ENCODE assay signal across 24 mouse cellular contexts in genomic region chr6:122283429-122283828, GRCm38 (mm10). TPM values are rescaled to one million over a fixed set of nuclear protein-coding genes. Genes with fewer than 3 reads are reported as not detected.
"Had no signal": no experiment of that assay in that cellular context is flagged by ENCODE, and none has a peak within 500 bp of the region (broad histone marks: within the 10 kb centered on the region; RNA-seq: fewer than 3 reads in every experiment).

No protein-coding gene starts in this region.

- H3K36me3 ChIP-seq: liver, embryonic 15.5 days; lung, embryonic 15.5 days; midbrain, embryonic 13.5 days; midbrain, embryonic 15.5 days; neural tube, embryonic 12.5 days had no signal

- H3K9me3 ChIP-seq: liver, embryonic 15.5 days; lung, embryonic 15.5 days; megakaryocyte, embryonic 14.5 days; midbrain, embryonic 13.5 days; midbrain, embryonic 15.5 days; neural tube, embryonic 12.5 days had no signal

- DNase-seq: liver, postnatal 0 days; lung, adult 2 months; lung, postnatal 14 days; lung, postnatal 36 days; right cerebral cortex, adult 18-20 months; right cerebral cortex, postnatal 25 days; right cerebral cortex, postnatal 4 days; spleen, adult 18-20 months; thymus, adult 18-20 months; thymus, postnatal 14 days; thymus, postnatal 36 days had no signal

- H3K4me1 ChIP-seq: lung, embryonic 15.5 days; megakaryocyte, embryonic 14.5 days; midbrain, embryonic 13.5 days; midbrain, embryonic 15.5 days; neural tube, embryonic 12.5 days had no signal

- H3K27ac ChIP-seq: liver, embryonic 15.5 days; lung, embryonic 15.5 days; macrophage; midbrain, embryonic 13.5 days; midbrain, embryonic 15.5 days; neural tube, embryonic 12.5 days had no signal

- H3K9ac ChIP-seq: liver, embryonic 15.5 days; liver, postnatal 0 days; lung, embryonic 15.5 days; midbrain, embryonic 13.5 days; midbrain, embryonic 15.5 days; neural tube, embryonic 12.5 days had no signal

- H3K4me2 ChIP-seq: liver, embryonic 15.5 days; lung, embryonic 15.5 days; midbrain, embryonic 11.5 days; midbrain, embryonic 13.5 days; midbrain, embryonic 15.5 days; neural tube, embryonic 12.5 days had no signal

- H3K27me3 ChIP-seq: liver, embryonic 15.5 days; lung, embryonic 15.5 days; midbrain, embryonic 13.5 days; midbrain, embryonic 15.5 days; neural tube, embryonic 12.5 days had no signal

- H3K4me3 ChIP-seq: liver, embryonic 15.5 days; lung, embryonic 15.5 days; megakaryocyte, embryonic 14.5 days; midbrain, embryonic 13.5 days; midbrain, embryonic 15.5 days; neural tube, embryonic 12.5 days had no signal

- ATAC-seq: liver, postnatal 0 days; lung, postnatal 0 days; midbrain, embryonic 13.5 days; midbrain, embryonic 15.5 days had no signal

RNA-seq across cellular contexts. Expression of gene Klrg1, which starts 0.7 kb away (rescaled TPM):
- total RNA-seq: megakaryocyte progenitor cell, adult 5-6 weeks; neutrophil, adult 5-6 weeks had no signal
- polyA plus RNA-seq: liver, embryonic 15.5 days; liver, postnatal 0 days; lung, embryonic 15.5 days; lung, postnatal 0 days; macrophage; stomach, embryonic 14.5 days; stomach, embryonic 16.5 days had no signal
